Mouse (Mus musculus): ENCODE measurements around the gene Fhit.

- TF ChIP-seq CTCF (IDR thresholded peaks at IDR 0.05; ENCODE audit: control insufficient read depth, insufficient read depth, low read length) (no peak), POLR2A (IDR thresholded peaks at IDR 0.05; ENCODE audit: borderline replicate concordance, control insufficient read depth, low read depth, low read length) (no peak)
Measured at GRCm38 (mm10) chr14:9697101-9697500, 1464.7 kb downstream of the Fhit start.

Measured in bone marrow, adult 2 months (tissue).